Mouse (Mus musculus): ENCODE measurements around the gene Shc3. TPM values are rescaled to one million over a fixed set of nuclear protein-coding genes. Genes with fewer than 3 reads are reported as not detected.

The Shc3 gene
- polyA plus RNA-seq, 2 experiments: 0.12 TPM; not detected in 1

DNA sequence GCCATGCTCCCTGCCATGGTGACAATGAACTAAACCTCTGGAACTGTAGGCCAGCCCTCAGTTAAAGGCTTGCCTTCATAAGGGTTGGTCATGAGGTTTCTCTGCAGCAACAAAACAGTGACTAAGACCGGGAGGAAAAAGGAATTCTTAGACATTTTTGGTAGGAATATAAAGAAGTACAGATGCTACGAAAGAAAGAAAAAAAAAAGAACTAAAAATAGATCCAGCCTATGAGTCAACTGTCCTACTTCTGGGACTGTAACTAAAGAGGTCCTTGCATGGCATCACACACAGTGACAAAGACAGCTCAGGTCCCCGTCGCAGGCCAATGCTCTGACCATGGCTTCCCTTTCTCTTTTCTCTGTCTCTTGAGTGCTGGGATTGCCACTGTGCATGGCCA, 164.7 kb downstream of the Shc3 start:
- peaks cover 0 to 6% of the 10 kb centered on the region in 2 experiments; a peak in 2 of 4 replicates for H3K4me1 ChIP-seq (replicated peaks; ENCODE audit: control insufficient read depth in 2 of 2, insufficient read depth in 2 of 2, low read length in 1 of 2)
- H3K36me3 ChIP-seq (replicated peaks; ENCODE audit: control insufficient read depth, insufficient read depth, low read depth): no peaks in the 10 kb centered on the region
- H3K4me2 ChIP-seq (ENCODE audit: low read depth): no peak overlapping the region
- no peak overlapping the region for H3K9ac ChIP-seq (replicated peaks)
- TF ChIP-seq CTCF (IDR thresholded peaks at IDR 0.05; ENCODE audit: low read depth) (no peak), EP300 (IDR thresholded peaks at IDR 0.05; ENCODE audit: low read depth) (no peak)
- H3K27ac ChIP-seq: no peak overlapping the region
- no peak for DNase-seq (ENCODE audit: low read depth in 3 of 3, low spot score in 3 of 3)
- 56% methylated on average over 4 of the region's 4 CpGs for WGBS (ENCODE audit: insufficient replicate concordance)
- no peak overlapping the region for H3K4me3 ChIP-seq (ENCODE audit: insufficient read depth in 1 of 2, low read depth in 2 of 2, low read length in 2 of 2)
- H3K9me3 ChIP-seq (ENCODE audit: control insufficient read depth, low read length): no peaks in the 10 kb centered on the region
- peaks cover 16% of the 10 kb centered on the region for H3K27me3 ChIP-seq (ENCODE audit: control insufficient read depth, insufficient read depth, low read length)
- ATAC-seq (ENCODE audit: insufficient read depth): no peak

DNA sequence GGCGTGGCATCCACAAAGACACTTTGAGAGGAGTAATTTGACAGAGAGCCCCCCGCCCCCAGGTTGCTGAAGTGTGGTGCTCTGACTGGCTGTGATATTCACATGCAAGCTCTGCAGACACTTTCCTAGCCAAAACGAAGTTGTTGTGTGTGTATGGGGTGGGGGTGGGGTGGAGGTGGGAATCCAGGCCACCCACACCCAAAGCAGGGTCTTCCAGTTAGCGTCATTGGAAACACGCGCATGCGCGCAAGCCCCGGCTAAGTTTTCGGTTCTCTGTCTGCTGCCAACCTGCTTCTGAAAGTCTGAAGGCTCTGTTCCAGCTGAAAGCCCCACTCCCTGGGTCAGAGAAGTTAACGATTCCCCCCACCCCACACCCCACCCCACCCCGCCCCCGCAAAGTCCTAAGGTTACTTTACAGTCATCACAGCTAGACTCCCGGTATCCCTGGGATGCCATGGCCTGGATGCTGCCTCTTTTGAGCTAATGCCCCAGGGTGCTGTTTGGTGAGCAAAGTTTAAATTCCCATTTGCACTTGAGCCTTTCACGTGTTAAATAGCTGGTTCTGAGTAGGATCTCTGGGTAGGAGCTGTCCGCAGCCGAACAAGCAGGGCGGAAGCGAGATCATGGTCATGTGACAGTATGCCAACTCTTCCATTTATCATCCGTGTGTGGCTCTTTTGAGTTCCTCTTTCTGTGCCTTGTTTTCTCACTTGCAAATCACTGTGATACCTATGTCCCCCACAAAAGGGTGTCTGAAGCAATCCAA, 168.3 kb downstream of the Shc3 start:
- Histone ChIP-seq H3K4me1 (replicated peaks; ENCODE audit: control insufficient read depth in 2 of 2, insufficient read depth in 2 of 2, low read length in 1 of 2) (peaks cover 0 to 2% of the 10 kb centered on the region in 2 experiments; a peak in 2 of 4 replicates), H3K27me3 (ENCODE audit: control insufficient read depth, insufficient read depth, low read length) (no peaks in the 10 kb centered on the region), H3K4me3 (ENCODE audit: insufficient read depth in 1 of 2, low read depth in 2 of 2, low read length in 2 of 2) (peak overlapping the region; percentile 7 to 28), H3K4me2 (ENCODE audit: low read depth) (peak overlapping the region; percentile 59), H3K27ac (no peak overlapping the region), H3K9ac (replicated peaks) (no peak overlapping the region), H3K9me3 (ENCODE audit: control insufficient read depth, low read length) (no peaks in the 10 kb centered on the region), H3K36me3 (replicated peaks; ENCODE audit: control insufficient read depth, insufficient read depth, low read depth) (no peaks in the 10 kb centered on the region)
- no peak for ATAC-seq (ENCODE audit: insufficient read depth)
- TF ChIP-seq CTCF (IDR thresholded peaks at IDR 0.05; ENCODE audit: low read depth) (no peak), EP300 (IDR thresholded peaks at IDR 0.05; ENCODE audit: low read depth) (no peak)
- DNase-seq (ENCODE audit: low read depth in 3 of 3, low spot score in 3 of 3): no peak
- WGBS (ENCODE audit: insufficient replicate concordance): 6% methylated on average over 20 of the region's 20 CpGs

DNA sequence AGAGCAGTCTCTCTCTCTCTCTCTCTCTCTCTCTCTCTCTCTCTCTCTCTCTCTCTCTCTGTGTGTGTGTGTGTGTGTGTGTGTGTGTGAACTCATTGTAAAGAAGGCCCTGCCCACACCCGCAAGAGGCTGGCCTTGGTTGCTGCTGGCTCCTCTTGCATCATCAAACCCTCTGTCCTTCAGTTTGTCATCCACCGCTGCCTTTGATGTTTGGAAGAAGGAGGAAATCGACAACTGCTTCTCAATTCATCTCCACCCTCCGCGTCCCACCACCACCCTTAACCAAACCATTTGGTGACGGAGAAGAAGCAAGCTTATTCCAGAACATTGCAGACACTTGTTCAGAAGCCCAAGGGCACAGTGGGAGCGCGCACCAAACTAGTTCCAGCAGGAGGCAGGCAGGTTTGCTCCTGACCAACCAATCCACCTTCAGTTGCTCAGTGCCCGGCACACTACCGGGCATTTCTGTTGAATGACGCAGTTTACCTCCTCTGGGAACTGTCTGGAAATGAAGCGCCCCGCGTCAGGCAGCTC, 169.0 kb downstream of the Shc3 start:
- 20% methylated on average over 14 of the region's 14 CpGs for WGBS (ENCODE audit: insufficient replicate concordance)
- Histone ChIP-seq H3K4me3 (ENCODE audit: insufficient read depth in 1 of 2, low read depth in 2 of 2, low read length in 2 of 2) (peak overlapping the region; percentile 7 to 28; a peak in 3 of 4 replicates), H3K4me1 (replicated peaks; ENCODE audit: control insufficient read depth in 2 of 2, insufficient read depth in 2 of 2, low read length in 1 of 2) (peaks cover 0 to 2% of the 10 kb centered on the region in 2 experiments; a peak in 2 of 4 replicates), H3K4me2 (ENCODE audit: low read depth) (peak overlapping the region; percentile 59), H3K27me3 (ENCODE audit: control insufficient read depth, insufficient read depth, low read length) (no peaks in the 10 kb centered on the region), H3K9ac (replicated peaks) (no peak overlapping the region), H3K9me3 (ENCODE audit: control insufficient read depth, low read length) (no peaks in the 10 kb centered on the region), H3K36me3 (replicated peaks; ENCODE audit: control insufficient read depth, insufficient read depth, low read depth) (no peaks in the 10 kb centered on the region), H3K27ac (no peak overlapping the region)
- no peak for DNase-seq (ENCODE audit: low read depth in 3 of 3, low spot score in 3 of 3)
- no peak; the same call in 1 of the 2 replicates for ATAC-seq (ENCODE audit: insufficient read depth)
- TF ChIP-seq CTCF (IDR thresholded peaks at IDR 0.05; ENCODE audit: low read depth) (no peak), EP300 (IDR thresholded peaks at IDR 0.05; ENCODE audit: low read depth) (no peak)

DNA sequence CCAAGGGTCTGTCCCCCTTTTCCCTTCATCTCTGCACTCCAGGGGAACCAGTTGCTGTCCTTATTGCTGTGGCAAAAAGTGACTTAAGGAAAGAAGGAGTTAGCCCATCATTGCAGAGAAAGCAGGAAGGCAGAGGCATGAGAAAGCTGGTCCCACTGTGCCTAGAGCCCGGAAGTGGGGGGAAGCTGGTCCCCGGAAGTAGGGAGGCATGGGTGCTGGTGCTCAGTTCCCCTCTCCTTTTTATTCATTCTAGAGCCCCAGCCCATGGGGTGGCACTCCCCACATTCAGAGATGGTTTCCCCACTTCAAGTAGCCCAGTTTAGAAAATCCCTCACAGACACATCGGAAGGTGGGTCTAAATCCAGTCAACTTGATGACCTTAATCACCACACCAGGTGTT, 169.7 kb downstream of the Shc3 start:
- Histone ChIP-seq H3K4me1 (replicated peaks; ENCODE audit: control insufficient read depth in 2 of 2, insufficient read depth in 2 of 2, low read length in 1 of 2) (peaks cover 0 to 2% of the 10 kb centered on the region in 2 experiments; a peak in 2 of 4 replicates), H3K27me3 (ENCODE audit: control insufficient read depth, insufficient read depth, low read length) (no peaks in the 10 kb centered on the region), H3K9me3 (ENCODE audit: control insufficient read depth, low read length) (no peaks in the 10 kb centered on the region), H3K4me3 (ENCODE audit: insufficient read depth in 1 of 2, low read depth in 2 of 2, low read length in 2 of 2) (no peak overlapping the region), H3K9ac (replicated peaks) (no peak overlapping the region), H3K4me2 (ENCODE audit: low read depth) (no peak overlapping the region), H3K36me3 (replicated peaks; ENCODE audit: control insufficient read depth, insufficient read depth, low read depth) (no peaks in the 10 kb centered on the region), H3K27ac (no peak overlapping the region)
- TF ChIP-seq EP300 (IDR thresholded peaks at IDR 0.05; ENCODE audit: low read depth) (no peak), CTCF (IDR thresholded peaks at IDR 0.05; ENCODE audit: low read depth) (no peak)
- ATAC-seq (ENCODE audit: insufficient read depth) (no peak), DNase-seq (ENCODE audit: low read depth in 3 of 3, low spot score in 3 of 3) (no peak)
- WGBS (ENCODE audit: insufficient replicate concordance): 70% methylated on average over 3 of the region's 3 CpGs

DNA sequence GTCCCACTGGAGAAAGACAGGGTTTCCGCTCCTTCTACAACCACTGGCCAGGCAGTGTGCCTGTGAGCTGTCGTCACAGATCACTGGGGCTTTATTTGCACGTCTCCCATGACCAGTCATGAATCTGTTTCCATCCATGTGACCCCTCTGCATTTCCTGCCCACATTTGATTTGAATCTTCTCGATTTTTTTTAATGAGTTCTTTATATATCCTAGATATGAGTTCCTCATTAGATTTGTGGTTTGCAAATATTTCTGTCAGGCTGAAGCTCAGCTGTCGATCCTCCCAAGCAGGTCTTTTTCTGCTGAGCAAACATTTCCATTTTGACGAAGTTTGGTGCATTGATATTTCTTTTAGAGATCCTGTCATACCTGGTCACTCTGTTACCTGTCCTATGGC, 171.4 kb downstream of the Shc3 start:
- no peaks in the 10 kb centered on the region for H3K9me3 ChIP-seq (ENCODE audit: control insufficient read depth, low read length)
- H3K4me2 ChIP-seq (ENCODE audit: low read depth): no peak overlapping the region
- no peaks in the 10 kb centered on the region for H3K27me3 ChIP-seq (ENCODE audit: control insufficient read depth, insufficient read depth, low read length)
- no peak overlapping the region for H3K27ac ChIP-seq
- H3K4me1 ChIP-seq (replicated peaks; ENCODE audit: control insufficient read depth in 2 of 2, insufficient read depth in 2 of 2, low read length in 1 of 2): peaks cover 0 to 2% of the 10 kb centered on the region in 2 experiments; a peak in 2 of 4 replicates
- ATAC-seq (ENCODE audit: insufficient read depth): no peak
- 55% methylated on average over 6 of the region's 6 CpGs for WGBS (ENCODE audit: insufficient replicate concordance)
- H3K9ac ChIP-seq (replicated peaks): no peak overlapping the region
- no peak for DNase-seq (ENCODE audit: low read depth in 3 of 3, low spot score in 3 of 3)
- H3K36me3 ChIP-seq (replicated peaks; ENCODE audit: control insufficient read depth, insufficient read depth, low read depth): no peaks in the 10 kb centered on the region
- no peak for TF ChIP-seq CTCF (IDR thresholded peaks at IDR 0.05; ENCODE audit: low read depth)
- no peak for TF ChIP-seq EP300 (IDR thresholded peaks at IDR 0.05; ENCODE audit: low read depth)
- H3K4me3 ChIP-seq (ENCODE audit: insufficient read depth in 1 of 2, low read depth in 2 of 2, low read length in 2 of 2): no peak overlapping the region
